Mouse (Mus musculus) ES-Bruce4 (cell line): ENCODE data around the gene Ntrk1.
"Not testable (repeated sequence)": the region's sequence is repeated elsewhere in the genome, so short reads cannot be mapped to it uniquely, and the experiment has no call there.

Experiments used
- CTCF ChIP-seq: IDR thresholded peaks from one replicate; pipeline ENCODE4 v1.8.1; 2011; ENCODE audit warnings: low read depth, low read length
- EP300 ChIP-seq: IDR thresholded peaks from 2 replicates; pipeline ENCODE4 v1.6.1; 2011; ENCODE audit warnings: low read depth, low read length; ENCODE audit not compliant: insufficient read depth
- POLR2A ChIP-seq: IDR thresholded peaks from one replicate; pipeline ENCODE4 v1.8.1; 2011; ENCODE audit warnings: low read length; ENCODE audit not compliant: insufficient read depth

GRCm38 (mm10) chr3:87824206-87824605 lies 29.2 kb upstream of the Ntrk1 start, which contains the start of gene Pear1:
- TF ChIP-seq CTCF, POLR2A, EP300: not testable (repeated sequence)
